Mouse (Mus musculus) cerebellum, adult 8-10 months (tissue): Measurements from ENCODE around the gene Gm14692.
"Not testable (repeated sequence)": the region's sequence is repeated elsewhere in the genome, so short reads cannot be mapped to it uniquely, and the experiment has no call there.

ENCODE experiments used
- DNase-seq: peaks from one replicate; pipeline ENCODE4 v3.0.0; 2022

Gene Gm14692

DNA sequence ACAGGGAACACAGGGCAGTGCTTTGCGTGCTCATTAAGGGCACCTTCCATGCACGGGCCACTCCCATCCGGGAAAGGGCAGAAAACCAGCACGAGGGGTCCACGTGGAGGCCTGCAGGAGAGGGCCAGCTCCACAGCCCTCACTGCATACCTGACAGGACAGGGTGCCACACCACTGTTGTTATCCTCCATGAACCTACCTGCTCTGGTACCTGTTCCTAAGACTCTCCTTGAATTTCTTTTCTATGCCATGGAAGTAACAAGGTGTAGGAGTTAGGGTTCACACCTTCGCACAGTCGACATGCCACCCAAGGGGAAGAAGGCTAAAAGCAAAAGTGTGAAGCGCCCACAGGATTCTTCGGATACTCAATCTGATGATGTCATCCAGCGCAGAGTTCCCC lies at the start of gene Gm14692:
TSS of gene Gm14692 (plus strand) at position 301 of the 400 bp plus-strand sequence.
- not testable (repeated sequence) for DNase-seq

GRCm38 (mm10) chrX:67693462-67693861 lies 2.0 kb upstream of the Gm14692 start, which contains the start of gene Gm1140:
Gene Gm1140, minus strand, starts transcription at chrX:67693562.
- not testable (repeated sequence) for DNase-seq
